Mouse (Mus musculus) stomach, postnatal 0 days (tissue): Measurements from ENCODE around the gene Slc35f1.

ENCODE experiments used
- CTCF ChIP-seq: IDR thresholded peaks from 2 replicates; pipeline ENCODE4 v1.5.1; 2016; ENCODE audit warnings: antibody characterized with exemption, low read depth, mild to moderate bottlenecking, moderate library complexity
- EP300 ChIP-seq: optimal IDR thresholded peaks from 2 replicates; pipeline ENCODE3; 2016; ENCODE audit warnings: antibody characterized with exemption

DNA sequence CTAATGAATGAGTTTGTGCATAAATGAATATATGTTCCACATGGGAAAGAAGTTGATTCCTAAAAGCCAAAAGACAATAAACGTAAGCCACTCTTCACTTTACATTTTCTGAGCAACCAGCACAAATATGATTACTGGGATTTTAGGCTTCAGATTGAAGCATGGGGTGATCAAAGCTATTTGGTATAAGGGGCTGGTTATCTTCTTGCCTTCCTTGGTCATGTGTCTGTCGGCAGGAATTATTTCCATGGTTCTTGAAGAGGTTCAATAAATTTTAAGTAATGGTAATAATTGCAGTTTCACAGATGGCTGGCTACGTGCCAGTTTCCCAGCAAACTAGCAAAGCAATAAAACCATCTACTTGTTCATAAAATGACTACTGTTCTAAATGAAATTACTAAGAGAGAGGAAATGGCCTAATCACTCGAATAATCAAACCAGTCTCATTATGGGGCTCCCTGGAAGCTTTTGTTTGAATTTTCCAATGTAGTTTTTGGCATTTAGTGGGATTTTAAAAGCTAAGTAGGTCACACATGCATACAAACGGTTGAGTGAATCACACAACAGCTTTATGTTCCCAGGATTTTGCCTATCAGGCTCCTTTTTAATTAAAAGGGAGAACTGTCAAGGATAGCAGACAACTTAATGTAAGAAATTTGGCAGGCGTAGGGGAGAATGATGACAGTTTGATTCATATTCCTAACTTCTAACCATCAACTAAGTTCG is 425.5 kb downstream of the Slc35f1 start:
- no peak for TF ChIP-seq CTCF
- no peak for TF ChIP-seq EP300
